In genomic region chr14:21932771-21933170, GRCm38 (mm10) we compare ENCODE assay signal across 14 mouse cellular contexts. TPM values are rescaled to one million over a fixed set of nuclear protein-coding genes. Genes with fewer than 3 reads are reported as not detected.
DNase-seq lines count a peak whose midpoint lies in the region; ATAC-seq and TF ChIP-seq lines count a peak whose summit lies in the region.
"Had no signal": no experiment of that assay in that cellular context is flagged by ENCODE, and none has a peak within 500 bp of the region (broad histone marks: within the 10 kb centered on the region; RNA-seq: fewer than 3 reads in every experiment).

No protein-coding gene starts in this region.

- H3K27me3 ChIP-seq in Patski: peaks cover 7% of the 10 kb centered on the region
- H3K27me3 ChIP-seq in limb, embryonic 10.5 days (ENCODE audit: low read depth, poor library complexity, severe bottlenecking): 0 out of 2 replicates have a peak, but pooled peaks cover 17% of the 10 kb centered on the region
- no peaks in the 10 kb centered on the region for H3K27me3 ChIP-seq in forebrain, postnatal 0 days (ENCODE audit: insufficient read depth, low read length)
- H3K27me3 ChIP-seq in hindbrain, embryonic 11.5 days (ENCODE audit: control insufficient read depth, insufficient read depth, low read length): no peaks in the 10 kb centered on the region
- H3K27me3 ChIP-seq: liver, embryonic 12.5 days; neural tube, embryonic 13.5 days had no signal

- intact Hi-C loops in left cerebral cortex, postnatal 4 days (cut with DNase I): no loop called here

- H3K4me1 ChIP-seq in limb, embryonic 10.5 days: no peaks in the 10 kb centered on the region
- H3K4me1 ChIP-seq in forebrain, postnatal 0 days (ENCODE audit: insufficient read depth): no peaks in the 10 kb centered on the region
- no peaks in the 10 kb centered on the region for H3K4me1 ChIP-seq in hindbrain, embryonic 11.5 days (replicated peaks; ENCODE audit: control insufficient read depth, insufficient read depth, low read length)
- H3K4me1 ChIP-seq: liver, embryonic 12.5 days; neural tube, embryonic 13.5 days had no signal

- no peak overlapping the region for H3K27ac ChIP-seq in limb, embryonic 10.5 days
- H3K27ac ChIP-seq in forebrain, postnatal 0 days (ENCODE audit: low read depth, low read length): no peak overlapping the region
- no peak overlapping the region for H3K27ac ChIP-seq in hindbrain, embryonic 11.5 days (ENCODE audit: low read depth, low read length)
- H3K27ac ChIP-seq: liver, embryonic 12.5 days; neural tube, embryonic 13.5 days; stomach, postnatal 0 days had no signal

- CTCF ChIA-PET in Patski (lab: Charles Lee): no interaction called here

- no peaks in the 10 kb centered on the region for H3K36me3 ChIP-seq in limb, embryonic 10.5 days
- no peaks in the 10 kb centered on the region for H3K36me3 ChIP-seq in forebrain, postnatal 0 days (ENCODE audit: insufficient read depth)
- H3K36me3 ChIP-seq in hindbrain, embryonic 11.5 days (ENCODE audit: control insufficient read depth, insufficient read depth, low read length): no peaks in the 10 kb centered on the region
- H3K36me3 ChIP-seq: liver, embryonic 12.5 days; neural tube, embryonic 13.5 days had no signal

- peak; percentile 5 for DNase-seq in cerebellum, adult 9-10 months
- peak; percentile 44 to 54 for DNase-seq in left cerebral cortex, adult 18-20 months (ENCODE audit: low spot score in 2 of 2)
- DNase-seq in left cerebral cortex, postnatal 4 days: no peak
- DNase-seq in Patski (ENCODE audit: low read depth, low spot score): peak; percentile 50
- DNase-seq in limb, embryonic 10.5 days (ENCODE audit: low spot score): peak; percentile 6
- no peak for DNase-seq in forebrain, postnatal 0 days
- DNase-seq in hindbrain, embryonic 11.5 days (ENCODE audit: low spot score): no peak
- DNase-seq: heart, postnatal 36 days; midbrain, embryonic 14.5 days had no signal

- 84% methylated on average over 2 of the region's 2 CpGs for WGBS in limb, embryonic 10.5 days
- 80% methylated on average over 2 of the region's 2 CpGs for WGBS in forebrain, postnatal 0 days
- WGBS in hindbrain, embryonic 11.5 days: 79% methylated on average over 2 of the region's 2 CpGs

- H3K9ac ChIP-seq in forebrain, postnatal 0 days: no peak overlapping the region
- no peak overlapping the region for H3K9ac ChIP-seq in hindbrain, embryonic 11.5 days (ENCODE audit: low read depth, low read length)
- H3K9ac ChIP-seq: liver, embryonic 12.5 days; neural tube, embryonic 13.5 days had no signal

- H3K9me3 ChIP-seq in limb, embryonic 10.5 days (replicated peaks): no peaks in the 10 kb centered on the region
- no peaks in the 10 kb centered on the region for H3K9me3 ChIP-seq in forebrain, postnatal 0 days (ENCODE audit: low read length)
- H3K9me3 ChIP-seq in hindbrain, embryonic 11.5 days (ENCODE audit: control insufficient read depth, low read length): no peaks in the 10 kb centered on the region
- H3K9me3 ChIP-seq: liver, embryonic 12.5 days; neural tube, embryonic 13.5 days had no signal

- no peak overlapping the region for H3K4me2 ChIP-seq in forebrain, postnatal 0 days (ENCODE audit: low read depth)
- H3K4me2 ChIP-seq in hindbrain, embryonic 11.5 days (replicated peaks; ENCODE audit: low read depth, low read length): no peak overlapping the region
- H3K4me2 ChIP-seq: liver, embryonic 12.5 days; neural tube, embryonic 13.5 days had no signal

- TF ChIP-seq CTCF in Patski (IDR thresholded peaks at IDR 0.05): no peak
- TF ChIP-seq CTCF in forebrain, postnatal 0 days (IDR thresholded peaks at IDR 0.05; ENCODE audit: low read depth): no peak

- H3K4me3 ChIP-seq in limb, embryonic 10.5 days: no peak overlapping the region
- no peak overlapping the region for H3K4me3 ChIP-seq in forebrain, postnatal 0 days (ENCODE audit: low read depth, low read length)
- H3K4me3 ChIP-seq in hindbrain, embryonic 11.5 days (ENCODE audit: low read depth, low read length): no peak overlapping the region
- H3K4me3 ChIP-seq: liver, embryonic 12.5 days; neural tube, embryonic 13.5 days had no signal

- in situ Hi-C loops in Patski (cut with MboI; ENCODE audit: low pct_unique_long_range_greater_than_20kb): no loop called here

- POLR2A ChIA-PET in Patski (lab: Charles Lee): no interaction called here

- ATAC-seq in cerebellum, adult (ENCODE audit: insufficient number of reproducible peaks, low FRiP score, low TSS enrichment): no peak
- peak; percentile 69 for ATAC-seq in Patski
- ATAC-seq in forebrain, postnatal 0 days: no peak
- no peak for ATAC-seq in hindbrain, embryonic 11.5 days (ENCODE audit: low FRiP score)
- ATAC-seq: intestine, postnatal 0 days; liver, embryonic 12.5 days had no signal

RNA-seq across cellular contexts. Expression of gene Zfp503, which starts 56.6 kb away (rescaled TPM):
- total RNA-seq in left cerebral cortex, adult 18-20 months (2021): 1 to 10 TPM; 3.9 to 4.5 TPM
- total RNA-seq in left cerebral cortex, postnatal 4 days (2021): 1 to 10 TPM; 2.2 to 4.8 TPM
- polyA plus RNA-seq in Patski (2021): 46.5 TPM
- polyA plus RNA-seq in limb, embryonic 10.5 days (2016; fragmentation: Nextera tagmentation; extraction: Ambion mirVana): 18.5 and 22.6 TPM in 2 replicates
- 7.7 and 8.7 TPM in 2 replicates for total RNA-seq in forebrain, postnatal 0 days (2014; rRNA removed)
- 3.9 and 5.0 TPM in 2 replicates for polyA plus RNA-seq in forebrain, postnatal 0 days (2015; fragmentation: Nextera tagmentation; extraction: Ambion mirVana)
- polyA plus RNA-seq in hindbrain, embryonic 11.5 days (2014; fragmentation: Nextera tagmentation; extraction: Ambion mirVana): 11.8 and 15.4 TPM in 2 replicates

Comparison
In these comparisons a context has a peak if more than half of its experiments do, and no peak if none do; other contexts are left out.
1. DNase-seq: peak in cerebellum, adult 9-10 months (single experiment), left cerebral cortex, adult 18-20 months (2 of 2), Patski (single experiment) and limb, embryonic 10.5 days (single experiment); none in left cerebral cortex, postnatal 4 days (single experiment), forebrain, postnatal 0 days (single experiment) and hindbrain, embryonic 11.5 days (single experiment).